ENCODE assay signal across 28 mouse cellular contexts in the genomic region with DNA sequence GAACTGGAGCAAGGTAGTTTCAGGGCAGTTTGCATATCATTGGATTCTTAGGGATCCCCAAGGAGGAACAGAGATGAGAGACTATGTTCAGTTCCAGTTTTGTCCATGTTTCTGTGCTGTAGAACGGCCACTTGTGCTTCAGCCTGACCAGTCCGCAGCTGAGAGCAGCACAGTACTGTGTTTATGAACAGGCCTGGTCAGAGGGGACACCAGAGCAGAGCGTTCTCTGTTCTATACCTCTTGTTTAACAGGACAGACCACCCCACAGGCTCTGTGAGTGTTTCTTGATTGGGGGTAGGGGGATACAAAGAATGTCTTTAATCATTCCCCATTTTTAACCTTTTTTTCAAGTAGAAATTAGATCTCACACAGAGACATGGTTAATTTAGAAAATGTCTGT.
"Had no signal": no experiment of that assay in that cellular context is flagged by ENCODE, and none has a peak within 500 bp of the region (broad histone marks: within the 10 kb centered on the region; RNA-seq: fewer than 3 reads in every experiment).

No protein-coding gene starts in this region.

- H3K9me3 ChIP-seq: heart, embryonic 15.5 days; hindbrain, embryonic 15.5 days; intestine, embryonic 15.5 days; limb, embryonic 15.5 days had no signal

- H3K4me1 ChIP-seq: heart, embryonic 13.5 days; heart, embryonic 15.5 days; hindbrain, embryonic 10.5 days; hindbrain, embryonic 15.5 days; intestine, embryonic 15.5 days; kidney, embryonic 15.5 days; limb, embryonic 13.5 days; limb, embryonic 15.5 days; liver, embryonic 12.5 days had no signal

- H3K4me3 ChIP-seq: gastrocnemius, adult 2 months; heart, adult 2 months; heart, embryonic 13.5 days; heart, embryonic 15.5 days; hindbrain, embryonic 10.5 days; hindbrain, embryonic 15.5 days; intestine, embryonic 15.5 days; kidney, embryonic 15.5 days; limb, embryonic 13.5 days; limb, embryonic 15.5 days; liver, embryonic 12.5 days had no signal

- H3K27ac ChIP-seq: gastrocnemius, adult 2 months; heart, adult 2 months; heart, embryonic 13.5 days; heart, embryonic 15.5 days; hindbrain, embryonic 10.5 days; hindbrain, embryonic 15.5 days; intestine, embryonic 15.5 days; kidney, embryonic 15.5 days; kidney, postnatal 0 days; limb, embryonic 13.5 days; limb, embryonic 15.5 days; liver, embryonic 12.5 days; liver, embryonic 14.5 days had no signal

- ATAC-seq: inflammation-experienced regulatory T-cells, adult 6 months; intestine, embryonic 15.5 days; intestine, postnatal 0 days; liver, embryonic 12.5 days had no signal

- H3K36me3 ChIP-seq: heart, embryonic 13.5 days; heart, embryonic 15.5 days; hindbrain, embryonic 10.5 days; hindbrain, embryonic 15.5 days; intestine, embryonic 15.5 days; kidney, embryonic 15.5 days; limb, embryonic 13.5 days; limb, embryonic 15.5 days; liver, embryonic 12.5 days had no signal

- DNase-seq: gastrocnemius, adult 2 months; gastrocnemius, postnatal 10 days; gastrocnemius, postnatal 25 days; heart, adult 2 months; heart, postnatal 14 days; heart, postnatal 4 days; kidney, adult 2 months; kidney, adult 9 months; kidney, postnatal 14 days; kidney, postnatal 36 days; layer of hippocampus, adult 9-11 months; layer of hippocampus, postnatal 36 days; left cerebral cortex, postnatal 4 days; lung, adult 18-20 months had no signal

- H3K27me3 ChIP-seq: heart, embryonic 13.5 days; heart, embryonic 15.5 days; hindbrain, embryonic 15.5 days; intestine, embryonic 15.5 days; kidney, embryonic 15.5 days; limb, embryonic 13.5 days; limb, embryonic 15.5 days; liver, embryonic 12.5 days had no signal

- H3K9ac ChIP-seq: heart, embryonic 13.5 days; heart, embryonic 15.5 days; hindbrain, embryonic 15.5 days; intestine, embryonic 15.5 days; kidney, embryonic 15.5 days; limb, embryonic 13.5 days; limb, embryonic 15.5 days; liver, embryonic 12.5 days; liver, embryonic 14.5 days had no signal

- H3K4me2 ChIP-seq: heart, embryonic 11.5 days; heart, embryonic 13.5 days; heart, embryonic 15.5 days; hindbrain, embryonic 15.5 days; intestine, embryonic 15.5 days; kidney, embryonic 15.5 days; limb, embryonic 13.5 days; limb, embryonic 15.5 days; liver, embryonic 12.5 days had no signal
